15 mouse cellular contexts compared by ENCODE assay signal in genomic region chr12:99794158-99794515, GRCm38 (mm10).
"Had no signal": no experiment of that assay in that cellular context is flagged by ENCODE, and none has a peak within 500 bp of the region (broad histone marks: within the 10 kb centered on the region; RNA-seq: fewer than 3 reads in every experiment).

No protein-coding gene starts in this region.

- ATAC-seq: liver, postnatal 0 days; midbrain, embryonic 15.5 days had no signal

- H3K4me1 ChIP-seq: liver, embryonic 13.5 days; lung, embryonic 15.5 days; stomach, embryonic 15.5 days had no signal

- H3K9me3 ChIP-seq: liver, embryonic 13.5 days; lung, embryonic 15.5 days; midbrain, embryonic 15.5 days; neural tube, embryonic 12.5 days; stomach, embryonic 15.5 days had no signal

- H3K4me2 ChIP-seq: liver, embryonic 13.5 days; lung, embryonic 15.5 days; midbrain, embryonic 11.5 days; midbrain, embryonic 15.5 days; neural tube, embryonic 12.5 days; stomach, embryonic 15.5 days had no signal

- H3K27me3 ChIP-seq: liver, embryonic 13.5 days; lung, embryonic 15.5 days; megakaryocyte, embryonic 14.5 days; midbrain, embryonic 15.5 days; neural tube, embryonic 12.5 days; stomach, embryonic 15.5 days had no signal

- H3K27ac ChIP-seq: kidney, postnatal 0 days; layer of hippocampus, adult 2 months; liver, embryonic 13.5 days; lung, embryonic 15.5 days; macrophage; midbrain, embryonic 15.5 days; neural tube, embryonic 12.5 days; stomach, embryonic 15.5 days had no signal

- H3K4me3 ChIP-seq: layer of hippocampus, adult 2 months; liver, embryonic 13.5 days; lung, embryonic 15.5 days; megakaryocyte, embryonic 14.5 days; midbrain, embryonic 15.5 days; neural tube, embryonic 12.5 days; stomach, embryonic 15.5 days had no signal

- H3K36me3 ChIP-seq: liver, embryonic 13.5 days; lung, embryonic 15.5 days; midbrain, embryonic 15.5 days; neural tube, embryonic 12.5 days; stomach, embryonic 15.5 days had no signal

- DNase-seq: liver; liver, embryonic 13.5 days; liver, postnatal 0 days; lung, postnatal 14 days; thymus, adult 2 months; thymus, postnatal 25 days had no signal

- H3K9ac ChIP-seq: liver, embryonic 13.5 days; liver, postnatal 0 days; lung, embryonic 15.5 days; midbrain, embryonic 15.5 days; neural tube, embryonic 12.5 days; stomach, embryonic 15.5 days had no signal
